Mouse (Mus musculus) layer of hippocampus, adult 11-12 months (tissue): ENCODE measurements around the gene Spi1.
"Not testable (repeated sequence)": the region's sequence is repeated elsewhere in the genome, so short reads cannot be mapped to it uniquely, and the experiment has no call there.

Source experiments
- DNase-seq: peaks from one replicate; pipeline ENCODE4 v3.0.0; 2022; ENCODE audit warnings: low spot score

Gene Spi1

DNA sequence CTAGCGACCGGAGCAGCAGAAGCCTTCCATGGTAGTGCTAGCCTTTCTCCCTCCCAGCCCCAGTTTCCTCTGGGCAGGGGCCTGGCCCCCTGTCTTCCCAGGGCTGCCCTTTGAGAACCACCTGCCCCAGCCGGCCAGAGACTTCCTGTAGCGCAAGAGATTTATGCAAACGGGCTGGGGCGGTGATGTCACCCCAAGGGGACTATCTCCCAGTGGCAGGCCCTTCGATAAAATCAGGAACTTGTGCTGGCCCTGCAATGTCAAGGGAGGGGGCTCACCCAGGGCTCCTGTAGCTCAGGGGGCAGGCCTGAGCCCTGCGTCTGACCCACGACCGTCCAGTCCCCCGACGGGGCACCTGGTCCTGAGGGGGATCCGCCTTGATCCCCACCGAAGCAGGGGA is 14.3 kb downstream of the Spi1 start:
- DNase-seq = peak; percentile 62

GRCm38 (mm10) chr2:91097015-91097414 is 14.8 kb downstream of the Spi1 start:
- DNase-seq = no peak

GRCm38 (mm10) chr2:91098156-91098555 is 16.0 kb downstream of the Spi1 start:
- DNase-seq = no peak

DNA sequence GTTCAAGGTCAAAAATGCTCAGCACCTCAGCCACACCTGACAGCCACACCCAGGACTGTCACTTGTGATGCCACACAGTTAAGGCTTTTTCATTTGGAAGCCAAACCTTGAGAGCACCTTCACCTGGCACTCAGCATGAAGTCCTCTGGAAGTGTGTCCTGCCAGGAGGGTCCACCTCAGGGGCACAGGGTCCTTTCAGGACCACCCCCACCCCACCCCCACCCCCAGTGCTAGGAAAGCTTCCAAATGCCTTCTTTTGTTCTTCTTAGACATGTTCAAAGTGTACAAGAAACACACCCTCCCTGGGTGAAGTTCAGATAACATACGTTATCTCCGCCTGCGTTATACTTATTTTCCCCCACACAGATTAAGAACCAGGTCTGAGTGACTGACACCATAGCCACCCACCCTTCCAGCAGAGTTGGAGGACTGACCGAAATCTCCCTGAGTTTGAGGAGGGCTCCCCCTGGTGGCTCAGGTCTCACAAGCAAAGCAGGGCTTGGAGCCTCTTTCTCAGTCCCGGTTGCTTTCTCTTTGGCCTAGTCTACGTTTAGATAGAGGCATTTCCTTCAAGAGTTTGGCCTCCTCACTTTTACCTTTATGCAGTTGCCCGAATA is 19.0 kb downstream of the Spi1 start:
- peak; percentile 92 for DNase-seq

GRCm38 (mm10) chr2:91108156-91108555 is 26.0 kb downstream of the Spi1 start:
- DNase-seq = no peak

DNA sequence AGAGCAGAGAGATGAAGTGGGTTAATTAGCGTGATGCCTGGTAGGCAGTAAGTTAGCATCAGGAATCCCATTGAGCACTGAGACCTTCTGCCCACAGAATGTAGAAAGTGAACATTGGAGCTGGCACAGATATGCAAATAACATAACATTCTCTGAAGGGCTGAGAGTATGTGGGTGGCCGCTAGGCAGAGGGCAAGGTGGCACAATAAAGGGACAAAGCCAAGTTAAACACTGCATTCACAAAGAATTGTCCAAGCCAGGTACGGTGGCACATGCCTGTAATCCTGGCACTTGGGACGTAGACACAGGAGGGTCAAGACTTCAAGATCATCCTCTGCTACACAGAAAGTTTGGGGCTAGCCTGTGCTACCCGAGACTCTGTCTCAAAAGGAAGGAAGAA is 27.1 kb downstream of the Spi1 start:
- no peak for DNase-seq

DNA sequence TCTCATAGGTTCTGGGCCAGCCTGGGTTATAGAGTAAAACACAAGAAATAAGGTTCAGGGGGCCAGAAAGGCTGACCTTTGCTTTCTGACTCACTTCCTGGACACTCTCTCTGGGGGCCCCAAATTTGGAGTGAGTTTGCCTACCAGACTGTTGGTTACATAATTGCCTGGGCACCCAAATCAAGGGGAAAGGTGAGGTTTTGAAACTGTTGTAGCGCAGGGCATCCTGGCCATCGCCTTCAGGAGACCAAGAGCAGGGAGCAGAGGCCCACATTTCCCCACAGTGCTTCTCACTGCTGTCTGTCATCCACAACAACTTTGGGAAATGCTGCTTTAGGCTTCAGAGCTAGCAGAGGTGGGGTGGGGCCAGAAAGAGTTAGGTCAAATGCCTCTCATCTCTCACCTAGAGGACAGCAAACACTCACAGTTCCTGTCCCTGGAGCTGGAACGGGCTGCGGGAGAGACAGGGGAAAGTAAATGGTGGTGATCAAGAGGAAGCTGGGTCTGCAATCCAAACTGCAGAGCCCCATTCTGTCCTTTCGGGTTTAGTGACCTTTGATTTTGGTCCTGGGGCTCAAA is 27.7 kb downstream of the Spi1 start:
- no peak for DNase-seq

DNA sequence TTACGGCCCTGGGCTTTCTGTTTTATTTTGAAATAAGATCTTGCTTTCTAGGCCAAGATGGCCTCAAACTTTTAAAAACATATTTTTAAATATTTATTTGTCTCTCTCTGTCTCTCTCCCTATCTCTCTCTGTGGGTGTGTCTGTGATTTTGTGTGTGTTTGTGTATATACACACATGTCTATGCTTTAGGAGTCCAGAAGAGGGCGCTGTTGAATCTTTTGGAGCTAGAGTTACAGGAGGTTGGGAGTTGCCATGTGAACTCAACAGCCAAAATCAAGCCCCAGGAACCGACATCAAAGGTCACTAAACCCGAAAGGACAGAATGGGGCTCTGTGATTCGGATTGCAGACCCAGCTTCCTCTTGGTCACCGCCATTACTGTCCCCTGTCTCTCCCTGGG is 28.2 kb downstream of the Spi1 start:
- no peak for DNase-seq

DNA sequence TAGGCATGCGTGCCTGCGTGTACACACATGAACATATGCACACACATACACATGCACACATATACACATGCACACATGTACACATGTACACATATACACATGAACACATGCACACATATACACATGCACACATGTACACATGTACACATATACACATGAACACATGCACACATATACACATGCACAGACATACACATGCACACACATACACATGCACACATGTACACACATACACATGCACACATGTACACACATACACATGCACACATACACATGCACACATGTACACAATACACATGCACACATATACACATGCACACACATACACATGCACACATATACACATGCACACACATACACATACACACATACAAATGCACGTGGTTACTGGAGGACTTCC is 29.6 kb downstream of the Spi1 start:
- DNase-seq = not testable (repeated sequence)

DNA sequence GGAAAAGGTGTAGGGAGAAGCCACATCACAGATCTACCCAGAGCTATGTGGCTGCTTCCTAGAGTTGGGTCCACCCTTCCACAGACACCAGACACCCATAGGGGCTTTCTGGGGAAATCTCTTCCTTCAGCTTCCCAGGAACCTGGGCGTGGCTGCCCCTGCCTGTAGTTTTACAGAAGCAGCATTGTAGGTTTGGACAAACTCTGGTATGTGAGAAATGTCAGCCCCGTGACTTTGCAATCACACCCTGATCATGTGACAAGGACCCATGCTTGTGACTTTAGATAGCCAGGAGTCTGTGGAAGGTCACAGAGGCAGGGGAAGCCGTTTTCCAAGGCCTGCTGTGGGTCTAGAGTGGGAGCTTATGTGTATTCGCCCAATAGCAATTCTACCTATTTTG is 30.3 kb downstream of the Spi1 start:
- no peak for DNase-seq

DNA sequence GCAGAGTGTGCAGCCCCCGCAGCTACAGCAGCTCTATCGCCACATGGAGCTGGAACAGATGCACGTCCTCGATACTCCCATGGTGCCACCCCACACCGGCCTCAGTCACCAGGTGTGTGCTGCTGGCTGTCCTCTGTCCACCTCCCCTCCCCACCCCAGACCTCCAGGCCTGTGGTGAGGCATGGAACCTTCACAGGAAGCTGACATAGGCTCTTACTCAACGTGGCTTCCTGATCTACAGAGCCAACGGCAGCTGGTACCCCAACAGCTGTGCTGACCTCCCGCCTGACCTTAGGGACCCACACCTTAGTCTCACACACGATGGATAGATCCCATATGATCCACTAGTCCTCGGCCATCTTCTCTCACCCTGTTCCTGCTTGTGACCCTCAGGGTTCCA is 31.1 kb downstream of the Spi1 start:
- no peak for DNase-seq

DNA sequence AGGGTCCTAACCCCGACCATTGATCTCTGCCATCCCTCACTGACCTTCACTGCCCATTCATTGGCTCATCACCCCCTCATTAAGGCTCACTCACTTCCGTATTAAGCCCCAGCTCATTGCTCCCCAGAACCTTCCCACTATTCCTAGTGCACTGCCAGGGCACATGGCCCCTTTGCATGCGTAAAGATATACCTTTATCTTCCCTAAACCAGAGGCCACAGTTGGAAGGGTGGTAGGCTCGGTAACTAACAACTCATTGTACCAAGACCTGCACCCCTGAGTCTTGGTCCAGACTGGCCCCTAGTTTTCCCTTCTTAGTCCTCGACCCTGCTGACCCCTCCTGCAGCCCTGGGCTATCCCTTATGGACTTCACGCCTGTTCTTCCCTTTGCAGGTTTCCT is 31.7 kb downstream of the Spi1 start:
- no peak for DNase-seq

DNA sequence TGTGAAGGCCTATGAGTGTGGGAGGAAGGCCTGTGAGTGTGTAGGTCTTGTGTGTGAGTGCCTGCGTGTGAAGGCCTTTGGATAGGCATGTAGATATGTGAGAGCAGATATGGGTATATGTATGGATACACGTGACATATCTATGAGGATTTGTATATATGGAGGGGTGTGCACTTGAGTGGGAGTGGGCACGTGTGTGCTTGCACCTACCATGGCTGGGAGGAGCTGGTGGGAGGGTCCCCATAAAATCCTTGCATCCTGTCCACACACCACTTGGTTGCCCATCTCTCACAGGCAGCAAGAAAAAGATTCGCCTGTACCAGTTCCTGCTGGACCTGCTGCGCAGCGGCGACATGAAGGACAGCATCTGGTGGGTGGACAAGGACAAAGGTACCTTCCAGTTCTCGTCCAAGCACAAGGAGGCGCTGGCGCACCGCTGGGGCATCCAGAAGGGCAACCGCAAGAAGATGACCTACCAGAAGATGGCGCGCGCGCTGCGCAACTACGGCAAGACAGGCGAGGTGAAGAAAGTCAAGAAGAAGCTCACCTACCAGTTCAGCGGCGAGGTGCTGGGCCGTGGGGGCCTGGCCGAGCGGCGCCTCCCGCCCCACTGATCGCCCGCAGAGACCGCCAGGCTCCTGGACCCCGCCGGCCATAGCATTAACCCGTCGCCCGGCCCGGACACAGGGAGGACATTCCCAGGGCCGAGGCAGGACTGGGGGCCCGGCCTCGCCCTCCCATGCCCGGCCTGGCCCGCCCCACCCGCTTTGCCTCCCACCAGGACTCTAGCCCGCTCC is 32.8 kb downstream of the Spi1 start:
- peak; percentile 94 for DNase-seq

- no peak for DNase-seq
These were observed 33.4 kb downstream of the Spi1 start for GRCm38 (mm10) chr2:91115578-91115970.

GRCm38 (mm10) chr2:91116842-91117241 is 34.7 kb downstream of the Spi1 start:
- no peak for DNase-seq

DNA sequence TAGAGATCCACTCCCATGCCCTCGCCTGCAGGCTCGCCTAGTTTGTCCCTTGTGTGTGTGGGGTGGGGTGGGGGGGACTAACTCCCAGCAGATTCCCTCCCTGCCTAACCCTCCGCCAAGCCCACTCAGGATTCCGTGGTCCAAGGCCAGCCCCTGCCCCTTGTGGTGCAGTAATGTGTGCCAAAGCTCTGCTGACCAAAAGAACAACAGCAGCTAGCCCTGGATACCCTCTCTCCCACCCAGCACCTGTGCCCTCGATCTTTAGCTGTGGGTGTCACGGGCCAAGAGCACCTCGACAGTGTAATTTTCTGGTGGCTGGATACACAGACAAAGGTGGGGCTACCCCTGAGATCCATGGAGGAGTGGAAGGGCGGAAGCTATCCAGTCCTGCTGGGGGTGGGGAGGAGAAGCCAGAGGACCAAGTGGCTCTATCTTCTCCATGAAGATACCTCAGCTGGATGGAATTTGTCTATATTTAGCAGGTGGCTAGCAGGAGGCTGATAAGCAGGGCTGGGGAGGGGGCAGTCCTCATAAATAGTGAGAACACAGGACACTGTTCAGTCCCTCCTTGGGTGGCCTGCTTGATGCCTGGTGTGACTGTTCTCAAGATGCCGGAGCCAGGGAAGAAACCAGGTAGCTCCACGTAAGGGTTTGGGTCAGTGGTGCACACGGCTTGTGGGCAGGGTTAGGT is 35.5 kb downstream of the Spi1 start, which contains the start of gene Mybpc3:
Gene Mybpc3 (plus strand): TSS at position 560 of the 691 bp plus-strand sequence.
- DNase-seq = no peak

GRCm38 (mm10) chr2:91118647-91119046 is 36.5 kb downstream of the Spi1 start:
- DNase-seq = no peak

DNA sequence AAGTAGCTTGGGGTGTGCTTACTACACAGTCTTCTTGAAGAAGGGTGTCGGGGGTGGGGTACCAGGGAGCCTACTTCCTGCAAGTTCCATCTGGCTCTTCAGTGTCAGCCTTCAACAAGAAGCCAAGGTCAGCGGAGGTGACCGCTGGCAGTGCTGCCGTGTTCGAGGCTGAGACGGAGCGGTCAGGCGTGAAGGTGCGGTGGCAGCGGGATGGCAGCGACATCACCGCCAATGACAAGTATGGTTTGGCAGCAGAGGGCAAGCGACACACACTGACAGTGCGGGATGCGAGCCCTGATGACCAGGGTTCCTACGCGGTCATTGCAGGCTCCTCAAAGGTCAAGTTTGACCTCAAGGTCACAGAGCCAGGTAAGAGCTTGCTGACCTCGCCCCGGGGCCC is 36.9 kb downstream of the Spi1 start:
- no peak for DNase-seq

GRCm38 (mm10) chr2:91119551-91119950 is 37.4 kb downstream of the Spi1 start:
- DNase-seq = no peak

- DNase-seq = no peak
These were observed 38.1 kb downstream of the Spi1 start for GRCm38 (mm10) chr2:91120261-91120671.

DNA sequence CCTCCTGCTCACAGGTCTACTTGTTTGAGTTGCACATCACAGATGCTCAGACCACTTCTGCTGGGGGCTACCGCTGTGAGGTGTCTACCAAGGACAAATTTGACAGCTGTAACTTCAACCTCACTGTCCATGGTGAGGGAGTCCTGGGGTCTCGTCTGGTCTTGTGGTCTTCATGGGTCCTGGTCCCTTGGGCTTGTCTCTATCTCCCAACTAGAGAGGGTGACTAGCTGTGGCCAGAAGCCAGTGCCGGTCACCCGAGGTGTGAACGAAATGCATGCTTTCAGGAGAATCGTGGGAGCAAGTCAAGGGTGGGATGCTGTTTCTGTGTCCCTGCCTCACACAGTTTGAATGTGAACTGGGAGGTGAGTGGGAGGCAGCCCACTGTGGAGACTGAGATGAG is 38.8 kb downstream of the Spi1 start:
- DNase-seq = no peak

DNA sequence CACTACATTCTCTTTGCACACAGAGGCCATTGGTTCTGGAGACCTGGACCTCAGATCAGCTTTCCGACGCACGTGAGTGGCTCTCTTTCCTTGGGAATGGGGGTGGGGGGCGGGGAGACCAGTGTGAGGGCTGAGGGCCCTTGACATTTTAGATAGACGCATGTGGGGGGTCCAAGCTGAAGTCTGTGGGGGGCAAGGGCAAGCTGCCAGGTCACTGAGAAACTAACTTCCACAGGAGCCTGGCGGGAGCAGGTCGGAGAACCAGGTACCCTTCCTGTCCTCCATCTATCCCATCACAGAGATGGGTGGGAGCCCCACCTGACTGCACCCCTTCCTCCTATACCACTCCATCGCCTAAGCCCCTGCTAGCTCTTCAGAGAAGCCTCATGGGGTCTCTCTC is 39.3 kb downstream of the Spi1 start:
- no peak for DNase-seq

- no peak for DNase-seq
These were observed 41.3 kb downstream of the Spi1 start for GRCm38 (mm10) chr2:91123521-91123920.
